Mouse (Mus musculus): ENCODE measurements around the gene Zkscan4. TPM values are rescaled to one million over a fixed set of nuclear protein-coding genes. Genes with fewer than 3 reads are reported as not detected.
"Not testable (repeated sequence)": the region's sequence is repeated elsewhere in the genome, so short reads cannot be mapped to it uniquely, and the experiment has no call there.

Zkscan4 gene
- 2.5 and 3.3 TPM in 2 replicates for polyA plus RNA-seq (2016; fragmentation: Nextera tagmentation; extraction: Ambion mirVana)

GRCm38 (mm10) chr13:21478759-21479670 lies at the start of gene Zkscan4, which contains the start of gene Gm10065:
TSS of gene Zkscan4 (plus strand) at chr13:21478907.
TSS of gene Gm10065 (minus strand) at chr13:21479441.
- peak; percentile 66 for DNase-seq (ENCODE audit: low spot score)
- not testable (repeated sequence) for H3K4me1 ChIP-seq; H3K36me3 ChIP-seq; H3K27me3 ChIP-seq (ENCODE audit: low read depth, poor library complexity, severe bottlenecking); H3K9me3 ChIP-seq (replicated peaks)
- 4% methylated on average over 31 of the region's 31 CpGs for WGBS
- H3K4me3 ChIP-seq = peak within 1 kb of the TSS; percentile 56
- peak within 1 kb of the TSS; percentile 70 for H3K27ac ChIP-seq

GRCm38 (mm10) chr13:21435476-21435875 lies 43.2 kb upstream of the Zkscan4 start:
- Histone ChIP-seq H3K4me3 (no peak overlapping the region), H3K4me1 (peaks cover 8% of the 10 kb centered on the region; the same call in 1 of the 2 replicates), H3K36me3 (no peaks in the 10 kb centered on the region), H3K27me3 (ENCODE audit: low read depth, poor library complexity, severe bottlenecking) (no peaks in the 10 kb centered on the region), H3K27ac (no peak overlapping the region), H3K9me3 (replicated peaks) (no peaks in the 10 kb centered on the region)
- WGBS = 91% methylated on average over 4 of the region's 4 CpGs
- DNase-seq (ENCODE audit: low spot score) = no peak

GRCm38 (mm10) chr13:21440503-21441206 lies 38.1 kb upstream of the Zkscan4 start, which contains the start of gene Pgbd1:
TSS of gene Pgbd1 (minus strand) at chr13:21441058.
- Histone ChIP-seq H3K4me3 (peak within 1 kb of the TSS; percentile 64), H3K27me3 (ENCODE audit: low read depth, poor library complexity, severe bottlenecking) (no peaks in the 10 kb centered on the region)
- DNase-seq (ENCODE audit: low spot score) = peak; percentile 82

GRCm38 (mm10) chr13:21441207-21441572 lies 37.5 kb upstream of the Zkscan4 start:
- peaks cover 11% of the 10 kb centered on the region; the same call in 1 of the 2 replicates for H3K4me1 ChIP-seq
- H3K27me3 ChIP-seq (ENCODE audit: low read depth, poor library complexity, severe bottlenecking) = no peaks in the 10 kb centered on the region
- 16% methylated on average over 10 of the region's 10 CpGs for WGBS
- peak overlapping the region; percentile 86 for H3K27ac ChIP-seq
- no peaks in the 10 kb centered on the region for H3K9me3 ChIP-seq (replicated peaks)
- H3K36me3 ChIP-seq = peaks cover 37% of the 10 kb centered on the region
- H3K4me3 ChIP-seq = peak overlapping the region; percentile 64
- no peak for DNase-seq (ENCODE audit: low spot score)

More at GRCm38 (mm10) chr13:21440503-21441206, 38.1 kb upstream of the Zkscan4 start, which contains the start of gene Pgbd1:
- 2% methylated on average over 32 of the region's 32 CpGs for WGBS
- Histone ChIP-seq H3K9me3 (replicated peaks) (no peaks in the 10 kb centered on the region), H3K36me3 (peaks cover 31% of the 10 kb centered on the region), H3K27ac (peak within 1 kb of the TSS; percentile 86), H3K4me1 (peaks cover 11% of the 10 kb centered on the region; the same call in 1 of the 2 replicates)

- no peaks in the 10 kb centered on the region for H3K27me3 ChIP-seq (ENCODE audit: low read depth, poor library complexity, severe bottlenecking)
- H3K9me3 ChIP-seq (replicated peaks) = no peaks in the 10 kb centered on the region
- WGBS = 92% methylated on average over 9 of the region's 9 CpGs
- no peaks in the 10 kb centered on the region for H3K4me1 ChIP-seq
- DNase-seq (ENCODE audit: low spot score) = no peak
- H3K4me3 ChIP-seq = no peak overlapping the region
- H3K27ac ChIP-seq = no peak overlapping the region
- peaks cover 77% of the 10 kb centered on the region for H3K36me3 ChIP-seq
Measured at GRCm38 (mm10) chr13:21446796-21447195, 31.9 kb upstream of the Zkscan4 start.

- DNase-seq (ENCODE audit: low spot score) = no peak
- 86% methylated on average over 16 of the region's 16 CpGs for WGBS
- no peaks in the 10 kb centered on the region for H3K27me3 ChIP-seq (ENCODE audit: low read depth, poor library complexity, severe bottlenecking)
- H3K36me3 ChIP-seq = peaks cover 72% of the 10 kb centered on the region
- H3K4me1 ChIP-seq = peaks cover 7% of the 10 kb centered on the region
- no peak overlapping the region for H3K27ac ChIP-seq
- no peaks in the 10 kb centered on the region for H3K9me3 ChIP-seq (replicated peaks)
- no peak overlapping the region for H3K4me3 ChIP-seq
Measured at GRCm38 (mm10) chr13:21447856-21448614, 30.7 kb upstream of the Zkscan4 start.

- Histone ChIP-seq H3K27me3 (ENCODE audit: low read depth, poor library complexity, severe bottlenecking) (peaks cover 14% of the 10 kb centered on the region), H3K36me3 (peaks cover 23% of the 10 kb centered on the region), H3K9me3 (replicated peaks) (no peaks in the 10 kb centered on the region), H3K4me1 (peaks cover 7% of the 10 kb centered on the region), H3K27ac (peak overlapping the region; percentile 91), H3K4me3 (peak overlapping the region; percentile 75)
- WGBS = 5% methylated on average over 13 of the region's 13 CpGs
- no peak for DNase-seq (ENCODE audit: low spot score)
Measured at GRCm38 (mm10) chr13:21453042-21453441, 25.7 kb upstream of the Zkscan4 start.

GRCm38 (mm10) chr13:21453449-21453848 lies 25.3 kb upstream of the Zkscan4 start, which contains the start of gene Zscan26:
TSS of gene Zscan26 (minus strand) at chr13:21453730.
- under 1% methylated on average over 23 of the region's 23 CpGs for WGBS
- H3K36me3 ChIP-seq = peaks cover 19% of the 10 kb centered on the region

GRCm38 (mm10) chr13:21454133-21454532 lies 24.6 kb upstream of the Zkscan4 start:
- Histone ChIP-seq H3K27me3 (ENCODE audit: low read depth, poor library complexity, severe bottlenecking) (peaks cover 14% of the 10 kb centered on the region), H3K9me3 (replicated peaks) (no peaks in the 10 kb centered on the region), H3K4me3 (peak overlapping the region; percentile 75; the same call in 1 of the 2 replicates), H3K27ac (0 out of 2 replicates have a peak overlapping the region, but pooled peaks have one; percentile 91), H3K36me3 (peaks cover 12% of the 10 kb centered on the region), H3K4me1 (peaks cover 7% of the 10 kb centered on the region)
- 93% methylated on average over 3 of the region's 3 CpGs for WGBS
- no peak for DNase-seq (ENCODE audit: low spot score)

More at GRCm38 (mm10) chr13:21453449-21453848, 25.3 kb upstream of the Zkscan4 start, which contains the start of gene Zscan26:
- peaks cover 7% of the 10 kb centered on the region for H3K4me1 ChIP-seq
- H3K9me3 ChIP-seq (replicated peaks) = no peaks in the 10 kb centered on the region
- H3K4me3 ChIP-seq = peak within 1 kb of the TSS; percentile 75
- H3K27ac ChIP-seq = peak within 1 kb of the TSS; percentile 91
- peaks cover 14% of the 10 kb centered on the region for H3K27me3 ChIP-seq (ENCODE audit: low read depth, poor library complexity, severe bottlenecking)
- DNase-seq (ENCODE audit: low spot score) = peak; percentile 89

- Histone ChIP-seq H3K27me3 (ENCODE audit: low read depth, poor library complexity, severe bottlenecking) (peaks cover 14% of the 10 kb centered on the region), H3K4me3 (no peak overlapping the region), H3K9me3 (replicated peaks) (no peaks in the 10 kb centered on the region), H3K27ac (no peak overlapping the region), H3K36me3 (peaks cover 5% of the 10 kb centered on the region), H3K4me1 (peaks cover 7% of the 10 kb centered on the region)
- no peak for DNase-seq (ENCODE audit: low spot score)
- WGBS = 23% methylated on average over 4 of the region's 4 CpGs
Measured at GRCm38 (mm10) chr13:21456347-21456746, 22.4 kb upstream of the Zkscan4 start.

- not testable (repeated sequence) for H3K4me3 ChIP-seq; DNase-seq (ENCODE audit: low spot score); H3K27ac ChIP-seq; H3K4me1 ChIP-seq; H3K36me3 ChIP-seq; H3K27me3 ChIP-seq (ENCODE audit: low read depth, poor library complexity, severe bottlenecking); H3K9me3 ChIP-seq (replicated peaks)
- WGBS = 50% methylated on average over 9 of the region's 9 CpGs
Measured at GRCm38 (mm10) chr13:21462516-21462915, 16.2 kb upstream of the Zkscan4 start.

- H3K4me3 ChIP-seq = no peak overlapping the region
Measured at GRCm38 (mm10) chr13:21467336-21467735, 11.4 kb upstream of the Zkscan4 start.

More at GRCm38 (mm10) chr13:21467336-21467735, 11.4 kb upstream of the Zkscan4 start:
- no peak for DNase-seq (ENCODE audit: low spot score)
- H3K9me3 ChIP-seq (replicated peaks) = no peaks in the 10 kb centered on the region
- H3K4me1 ChIP-seq = peaks cover 8% of the 10 kb centered on the region
- H3K36me3 ChIP-seq = no peaks in the 10 kb centered on the region
- no peak overlapping the region for H3K27ac ChIP-seq
- 85% methylated on average over 10 of the region's 10 CpGs for WGBS
- H3K27me3 ChIP-seq (ENCODE audit: low read depth, poor library complexity, severe bottlenecking) = peaks cover 25% of the 10 kb centered on the region
